Mouse (Mus musculus): ENCODE data around the gene Lrrfip1. TPM values are rescaled to one million over a fixed set of nuclear protein-coding genes. Genes with fewer than 3 reads are reported as not detected.

The Lrrfip1 gene
- polyA plus RNA-seq, 1 experiment from 2014 or later, result 27.6 TPM

DNA sequence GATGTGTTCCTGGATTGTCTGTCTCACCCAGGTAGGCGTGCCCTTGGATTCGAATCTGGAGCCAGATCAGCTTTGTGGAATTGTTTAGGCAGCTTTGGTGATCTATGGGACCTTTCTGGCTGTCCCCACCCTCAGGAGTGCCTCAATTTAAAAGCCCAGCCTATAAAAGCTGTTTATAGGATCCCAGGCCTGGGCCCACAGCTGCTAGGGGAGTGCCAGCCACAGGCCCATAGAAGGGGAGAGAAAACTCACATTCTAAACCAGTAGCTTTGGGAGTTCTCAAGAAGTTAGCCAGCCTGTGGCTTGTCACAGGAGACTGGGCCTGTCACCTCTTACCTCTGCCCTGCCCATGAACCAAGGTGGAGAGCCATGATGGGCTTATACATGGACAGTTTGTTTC is 65.5 kb downstream of the Lrrfip1 start:
- no peak overlapping the region for H3K27ac ChIP-seq
- ATAC-seq (ENCODE audit: low FRiP score, low read depth), result no peak
- no peaks in the 10 kb centered on the region for H3K27me3 ChIP-seq (replicated peaks)
- no peak overlapping the region for H3K4me3 ChIP-seq
- no peaks in the 10 kb centered on the region for H3K9me3 ChIP-seq
- H3K4me1 ChIP-seq, result peaks cover 9% of the 10 kb centered on the region
- H3K4me2 ChIP-seq (replicated peaks), result no peak overlapping the region
- H3K36me3 ChIP-seq, result no peaks in the 10 kb centered on the region
- no peak overlapping the region for H3K9ac ChIP-seq
- WGBS, result 94% methylated on average over 2 of the region's 2 CpGs

DNA sequence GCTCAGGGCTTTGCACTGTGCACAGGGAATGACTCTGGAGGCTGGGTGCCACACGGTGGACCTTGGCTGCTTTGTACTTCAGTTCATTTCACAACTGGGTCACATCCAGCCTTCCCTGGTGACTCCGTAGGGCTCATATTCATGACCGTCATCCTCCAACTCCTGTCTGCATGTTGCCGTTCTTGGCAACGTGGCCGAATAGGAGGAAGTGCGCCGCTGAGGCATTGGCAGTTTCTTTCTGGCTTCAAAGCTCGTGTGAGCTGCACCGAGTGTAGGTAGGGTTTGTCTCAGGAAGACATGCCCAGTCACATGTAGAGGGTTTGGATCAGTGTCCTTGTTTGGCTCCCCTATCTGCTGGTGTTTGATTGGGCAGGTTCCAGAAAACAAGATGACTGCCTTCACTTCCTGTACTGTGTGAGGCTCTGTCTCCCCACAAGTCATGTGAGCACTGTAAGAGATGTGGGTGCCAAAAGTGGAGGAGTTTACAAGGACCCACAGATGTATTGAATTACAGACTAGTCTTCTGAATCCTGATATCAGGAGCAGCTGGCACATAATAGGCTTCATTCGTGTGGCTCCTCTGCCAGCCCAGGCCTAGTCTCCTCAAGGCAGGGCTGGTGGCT is 66.5 kb downstream of the Lrrfip1 start:
- H3K9ac ChIP-seq, result no peak overlapping the region
- no peak for ATAC-seq (ENCODE audit: low FRiP score, low read depth)
- no peak overlapping the region for H3K27ac ChIP-seq
- no peaks in the 10 kb centered on the region for H3K9me3 ChIP-seq
- peaks cover 13% of the 10 kb centered on the region for H3K4me1 ChIP-seq
- WGBS, result 90% methylated on average over 11 of the region's 11 CpGs
- no peak overlapping the region for H3K4me2 ChIP-seq (replicated peaks)
- no peak overlapping the region for H3K4me3 ChIP-seq
- no peaks in the 10 kb centered on the region for H3K36me3 ChIP-seq
- H3K27me3 ChIP-seq (replicated peaks), result no peaks in the 10 kb centered on the region

DNA sequence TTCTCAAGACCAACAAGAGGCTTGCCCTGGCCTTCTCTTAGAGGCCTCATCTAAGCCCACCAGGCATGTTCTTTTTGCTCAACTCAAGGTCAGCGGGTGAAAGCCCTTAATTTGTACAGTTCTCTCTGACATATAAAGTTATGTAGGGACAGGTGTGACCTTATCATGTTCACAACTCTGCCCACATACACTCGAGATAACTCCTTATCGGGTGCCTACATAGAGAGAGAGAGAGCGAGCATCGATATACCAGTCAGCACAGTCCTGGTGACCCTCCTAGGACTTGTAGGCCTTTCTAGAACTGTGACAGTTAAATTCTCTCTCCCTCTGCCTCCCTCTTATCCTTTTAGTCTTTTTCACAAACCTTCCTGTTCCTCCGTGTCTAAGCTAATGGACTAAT is 67.5 kb downstream of the Lrrfip1 start:
- no peaks in the 10 kb centered on the region for H3K27me3 ChIP-seq (replicated peaks)
- ATAC-seq (ENCODE audit: low FRiP score, low read depth), result no peak
- 98% methylated on average over 6 of the region's 6 CpGs for WGBS
- no peak overlapping the region for H3K4me3 ChIP-seq
- no peaks in the 10 kb centered on the region for H3K36me3 ChIP-seq
- H3K9ac ChIP-seq, result no peak overlapping the region
- no peak overlapping the region for H3K27ac ChIP-seq
- H3K9me3 ChIP-seq, result no peaks in the 10 kb centered on the region
- peaks cover 13% of the 10 kb centered on the region for H3K4me1 ChIP-seq
- H3K4me2 ChIP-seq (replicated peaks), result no peak overlapping the region

DNA sequence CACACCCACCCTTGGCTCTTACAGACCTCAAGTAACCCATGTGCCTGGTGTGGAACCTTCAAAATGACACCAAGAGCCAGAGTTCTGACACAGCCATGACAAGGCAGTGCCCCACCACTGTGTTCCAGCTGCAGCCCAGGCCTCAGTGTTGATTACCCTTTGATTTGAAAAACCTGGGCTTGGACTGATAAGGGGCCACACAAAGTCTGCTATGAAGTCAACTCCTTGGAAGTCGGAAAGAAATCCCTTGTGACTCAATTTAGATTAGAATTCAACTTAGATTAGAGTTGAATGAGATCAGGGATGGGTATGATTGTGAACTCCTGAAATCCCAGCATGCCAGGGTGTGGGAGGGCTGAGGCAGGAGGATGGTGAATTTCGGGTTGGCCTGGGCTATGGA is 68.1 kb downstream of the Lrrfip1 start:
- no peak for ATAC-seq (ENCODE audit: low FRiP score, low read depth)
- Histone ChIP-seq H3K36me3 (no peaks in the 10 kb centered on the region), H3K9me3 (no peaks in the 10 kb centered on the region), H3K9ac (no peak overlapping the region), H3K27ac (no peak overlapping the region), H3K4me2 (replicated peaks) (no peak overlapping the region), H3K27me3 (replicated peaks) (no peaks in the 10 kb centered on the region), H3K4me1 (peaks cover 13% of the 10 kb centered on the region), H3K4me3 (no peak overlapping the region)
- 87% methylated on average over 2 of the region's 2 CpGs for whole genome bisulfite sequencing

DNA sequence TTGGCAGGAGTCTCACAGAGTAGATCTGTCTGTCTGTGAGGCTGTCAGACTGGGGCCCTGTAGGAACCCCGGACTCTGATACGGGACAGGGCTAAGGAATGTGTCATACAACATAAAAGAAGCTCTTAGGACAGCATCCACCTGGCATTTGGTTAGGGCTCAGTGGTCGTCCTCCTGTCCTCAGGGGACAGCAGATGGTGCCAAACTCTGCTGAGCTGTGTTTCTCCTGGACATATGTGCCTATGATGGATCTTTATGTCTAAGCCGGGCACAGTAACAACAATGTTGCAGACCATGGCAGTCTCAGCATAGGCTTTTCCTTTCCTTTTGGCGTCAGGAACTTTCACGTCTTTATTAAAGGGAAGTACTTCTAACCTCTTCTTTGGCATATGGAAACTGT is 69.2 kb downstream of the Lrrfip1 start:
- Histone ChIP-seq H3K27me3 (replicated peaks) (no peaks in the 10 kb centered on the region), H3K36me3 (no peaks in the 10 kb centered on the region), H3K4me1 (peaks cover 4% of the 10 kb centered on the region), H3K9me3 (no peaks in the 10 kb centered on the region), H3K9ac (no peak overlapping the region), H3K27ac (no peak overlapping the region), H3K4me3 (no peak overlapping the region), H3K4me2 (replicated peaks) (no peak overlapping the region)
- no peak for ATAC-seq (ENCODE audit: low FRiP score, low read depth)
- 81% methylated on average over 6 of the region's 6 CpGs for WGBS

DNA sequence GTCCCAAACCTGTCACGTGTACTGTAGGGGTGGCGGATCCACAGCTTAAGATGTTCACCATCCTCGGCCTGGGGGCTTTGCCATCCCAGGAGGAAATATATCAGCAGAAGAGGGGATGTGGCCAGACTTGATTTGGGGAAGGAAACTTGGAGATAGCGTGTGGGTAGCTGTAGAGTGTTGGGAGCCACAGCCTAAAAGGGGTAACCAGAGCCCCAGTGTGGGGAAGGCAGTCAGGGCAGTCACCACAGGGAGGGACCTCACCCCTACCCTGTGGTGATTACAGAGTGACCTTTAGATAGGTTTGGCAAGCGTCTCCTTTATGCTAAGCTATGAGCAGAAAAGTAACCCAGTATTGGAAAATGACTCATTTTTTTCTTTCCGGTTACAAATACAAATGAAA is 71.0 kb downstream of the Lrrfip1 start:
- no peak overlapping the region for H3K27ac ChIP-seq
- H3K4me2 ChIP-seq (replicated peaks), result no peak overlapping the region
- H3K9ac ChIP-seq, result no peak overlapping the region
- peaks cover 4% of the 10 kb centered on the region for H3K4me1 ChIP-seq
- no peaks in the 10 kb centered on the region for H3K27me3 ChIP-seq (replicated peaks)
- H3K4me3 ChIP-seq, result no peak overlapping the region
- no peaks in the 10 kb centered on the region for H3K36me3 ChIP-seq
- ATAC-seq (ENCODE audit: low FRiP score, low read depth), result no peak
- 81% methylated on average over 6 of the region's 6 CpGs for WGBS
- no peaks in the 10 kb centered on the region for H3K9me3 ChIP-seq

DNA sequence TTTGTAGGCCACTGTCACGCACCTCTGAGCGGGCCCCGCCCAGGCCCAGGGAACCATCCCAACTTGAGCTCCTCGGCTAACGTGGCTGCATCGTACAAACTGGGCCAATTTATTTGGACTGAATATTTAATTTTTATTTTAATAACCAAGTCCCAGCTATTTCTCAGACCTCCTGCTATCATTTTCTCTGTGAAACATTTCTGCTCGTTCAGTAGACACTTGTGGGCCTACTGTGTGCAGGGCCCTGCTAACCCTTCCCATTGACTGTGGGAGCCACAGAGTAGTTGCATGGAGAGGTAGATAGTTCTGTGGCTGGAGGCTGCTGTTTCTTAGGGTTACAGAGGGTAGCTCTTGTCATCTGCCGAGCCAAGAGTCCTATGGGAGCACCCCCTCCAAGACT is 72.0 kb downstream of the Lrrfip1 start:
- WGBS, result 97% methylated on average over 8 of the region's 8 CpGs
- no peak overlapping the region for H3K9ac ChIP-seq

DNA sequence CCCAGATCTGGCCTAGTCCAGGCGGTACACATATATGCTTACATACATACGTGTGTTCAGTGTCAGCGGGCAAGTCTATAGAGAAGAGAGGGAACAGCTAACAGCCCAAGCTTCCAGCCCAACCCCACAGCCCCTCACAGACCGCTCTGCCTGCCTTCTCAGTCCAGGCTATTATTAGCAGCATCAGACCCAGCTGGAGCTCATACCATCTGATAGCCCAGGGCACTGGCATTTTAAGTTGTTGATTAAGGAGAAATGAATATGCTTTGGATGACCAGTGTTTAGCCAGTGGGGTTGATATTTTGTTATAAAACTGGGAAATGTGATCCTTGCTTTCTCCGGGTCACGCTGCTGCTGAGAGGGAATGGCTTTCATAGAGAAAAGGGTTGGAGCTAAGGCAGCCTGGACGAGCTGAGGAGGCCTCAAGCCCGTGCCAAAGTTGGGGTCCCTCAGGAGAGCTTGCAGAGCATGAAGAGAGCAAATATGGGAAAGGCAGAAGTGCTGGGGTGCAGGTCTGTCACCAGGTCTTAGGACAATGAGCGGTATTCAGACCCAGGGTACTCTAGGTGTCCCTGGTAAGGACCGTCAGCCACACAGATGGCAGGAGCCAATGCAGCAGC is 73.2 kb downstream of the Lrrfip1 start:
- no peak for ATAC-seq (ENCODE audit: low FRiP score, low read depth)
- no peaks in the 10 kb centered on the region for H3K36me3 ChIP-seq
- H3K9ac ChIP-seq, result no peak overlapping the region
- no peak overlapping the region for H3K4me2 ChIP-seq (replicated peaks)
- H3K4me1 ChIP-seq, result peaks cover 4% of the 10 kb centered on the region
- no peaks in the 10 kb centered on the region for H3K9me3 ChIP-seq
- no peak overlapping the region for H3K27ac ChIP-seq
- no peak overlapping the region for H3K4me3 ChIP-seq
- 83% methylated on average over 10 of the region's 10 CpGs for WGBS
- no peaks in the 10 kb centered on the region for H3K27me3 ChIP-seq (replicated peaks)

More for the DNA sequence above, 72.0 kb downstream of the Lrrfip1 start:
- H3K4me2 ChIP-seq (replicated peaks), result no peak overlapping the region
- ATAC-seq (ENCODE audit: low FRiP score, low read depth), result no peak
- peaks cover 4% of the 10 kb centered on the region for H3K4me1 ChIP-seq
- no peaks in the 10 kb centered on the region for H3K27me3 ChIP-seq (replicated peaks)
- H3K36me3 ChIP-seq, result no peaks in the 10 kb centered on the region
- H3K27ac ChIP-seq, result no peak overlapping the region
- no peaks in the 10 kb centered on the region for H3K9me3 ChIP-seq
- H3K4me3 ChIP-seq, result no peak overlapping the region

DNA sequence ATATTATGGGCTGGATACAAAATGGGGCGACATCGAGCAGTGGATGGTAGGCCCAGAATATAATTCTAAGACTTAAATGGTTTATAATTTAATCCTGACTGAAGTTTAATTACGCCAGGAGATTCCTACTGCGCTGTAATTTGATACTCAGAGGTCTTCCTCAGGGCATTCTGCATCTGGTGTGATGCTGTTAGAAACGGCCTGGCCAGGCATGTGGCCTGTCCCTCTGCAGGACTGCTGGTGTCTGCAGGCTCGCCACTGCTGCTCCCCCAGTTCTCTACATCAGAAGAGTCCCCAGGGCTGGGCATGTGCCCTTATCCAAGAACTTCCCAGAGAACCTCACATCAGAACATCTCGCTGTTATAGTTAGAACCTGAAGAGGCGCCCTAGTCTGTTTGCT is 78.4 kb downstream of the Lrrfip1 start:
- Histone ChIP-seq H3K9ac (no peak overlapping the region), H3K27ac (no peak overlapping the region), H3K27me3 (replicated peaks) (no peaks in the 10 kb centered on the region), H3K9me3 (no peaks in the 10 kb centered on the region), H3K4me3 (no peak overlapping the region), H3K4me1 (no peaks in the 10 kb centered on the region), H3K4me2 (replicated peaks) (no peak overlapping the region), H3K36me3 (no peaks in the 10 kb centered on the region)
- no peak for ATAC-seq (ENCODE audit: low FRiP score, low read depth)
- WGBS, result 57% methylated on average over 8 of the region's 8 CpGs

DNA sequence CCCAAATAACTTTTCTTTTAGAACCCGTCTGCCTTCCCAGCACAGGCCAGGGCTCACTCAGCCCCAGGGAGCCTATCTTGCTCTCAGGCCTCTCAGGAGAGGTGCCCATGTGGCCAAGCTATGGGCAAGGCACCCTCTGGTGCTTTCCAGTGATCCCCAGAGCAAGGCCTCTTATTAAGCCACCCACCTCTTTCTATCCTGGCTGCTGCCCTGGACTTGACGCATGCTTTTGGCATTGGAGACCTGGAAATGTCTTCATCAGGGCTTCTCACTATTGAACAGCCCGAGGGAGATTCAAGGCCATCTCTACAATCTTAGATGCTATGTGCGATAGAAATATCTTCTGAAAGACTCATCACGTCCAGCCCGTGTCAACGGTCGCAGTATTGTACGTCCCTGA is 78.9 kb downstream of the Lrrfip1 start:
- WGBS, result 91% methylated on average over 9 of the region's 9 CpGs
- no peak overlapping the region for H3K27ac ChIP-seq
- ATAC-seq (ENCODE audit: low FRiP score, low read depth), result no peak

DNA sequence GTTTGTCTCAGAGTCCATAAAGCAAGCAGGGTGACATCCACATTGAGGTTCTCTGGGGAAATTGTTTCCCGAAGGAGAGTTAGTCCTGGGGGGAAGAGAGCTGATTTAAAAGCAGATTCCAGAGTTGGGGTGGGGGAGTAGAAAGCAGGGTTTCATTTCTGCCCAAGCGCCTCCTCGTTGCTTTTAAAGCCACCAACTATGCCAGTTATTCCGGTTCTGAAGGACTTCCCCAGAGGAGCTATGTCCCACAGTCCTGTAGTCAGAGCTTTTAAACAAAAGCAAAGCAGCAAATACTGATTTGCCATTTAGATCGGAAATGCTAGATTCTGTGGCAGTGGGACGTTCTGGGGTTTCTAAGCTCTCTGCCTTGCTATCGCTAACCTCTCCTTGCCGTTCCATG is 79.4 kb downstream of the Lrrfip1 start:
- H3K27me3 ChIP-seq (replicated peaks), result no peaks in the 10 kb centered on the region
- no peak overlapping the region for H3K4me2 ChIP-seq (replicated peaks)
- H3K36me3 ChIP-seq, result no peaks in the 10 kb centered on the region
- no peak overlapping the region for H3K27ac ChIP-seq
- H3K9ac ChIP-seq, result no peak overlapping the region
- WGBS, result 87% methylated on average over 8 of the region's 8 CpGs
- H3K9me3 ChIP-seq, result no peaks in the 10 kb centered on the region
- H3K4me3 ChIP-seq, result no peak overlapping the region
- H3K4me1 ChIP-seq, result no peaks in the 10 kb centered on the region
- no peak for ATAC-seq (ENCODE audit: low FRiP score, low read depth)

More for the DNA sequence above, 78.9 kb downstream of the Lrrfip1 start:
- Histone ChIP-seq H3K27me3 (replicated peaks) (no peaks in the 10 kb centered on the region), H3K9me3 (no peaks in the 10 kb centered on the region), H3K4me3 (no peak overlapping the region), H3K4me1 (no peaks in the 10 kb centered on the region), H3K9ac (no peak overlapping the region), H3K36me3 (no peaks in the 10 kb centered on the region), H3K4me2 (replicated peaks) (no peak overlapping the region)

DNA sequence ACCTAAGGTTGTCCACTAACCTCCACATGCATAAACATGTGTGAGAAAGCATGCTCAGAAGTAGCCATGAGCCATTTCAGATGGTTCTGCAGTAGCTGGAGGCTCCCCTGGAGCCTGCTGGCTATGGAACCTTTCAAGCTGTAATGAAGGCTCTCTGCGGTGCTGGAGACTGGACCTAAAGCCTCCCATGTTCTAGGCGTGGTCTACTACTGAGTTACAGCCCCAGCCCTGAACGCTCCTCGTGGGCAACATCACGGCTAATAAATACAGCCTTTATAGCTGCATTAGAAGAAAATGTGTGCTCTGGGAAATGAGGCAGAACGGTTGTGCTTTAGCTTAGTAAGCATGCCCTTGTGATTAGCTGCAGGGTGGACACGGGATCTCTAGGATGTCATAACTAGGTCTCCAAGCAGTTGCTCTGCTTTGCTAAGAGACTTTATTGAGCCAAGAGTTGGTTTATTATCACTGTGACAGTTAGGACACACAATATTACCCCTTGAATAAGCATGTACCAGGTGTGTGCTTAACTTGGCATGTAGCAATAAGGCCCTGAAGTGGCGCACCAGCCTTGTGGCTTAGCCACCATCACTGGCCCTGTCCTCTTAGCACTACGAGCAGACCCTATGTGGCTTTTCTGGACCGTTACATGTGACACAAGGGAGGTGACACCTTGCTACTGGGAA is 81.3 kb downstream of the Lrrfip1 start:
- no peak overlapping the region for H3K4me2 ChIP-seq (replicated peaks)
- H3K36me3 ChIP-seq, result no peaks in the 10 kb centered on the region
- no peaks in the 10 kb centered on the region for H3K27me3 ChIP-seq (replicated peaks)
- H3K9ac ChIP-seq, result no peak overlapping the region
- H3K4me3 ChIP-seq, result no peak overlapping the region
- WGBS, result 62% methylated on average over 10 of the region's 10 CpGs
- H3K27ac ChIP-seq, result no peak overlapping the region
- ATAC-seq (ENCODE audit: low FRiP score, low read depth), result no peak
- no peaks in the 10 kb centered on the region for H3K9me3 ChIP-seq
- no peaks in the 10 kb centered on the region for H3K4me1 ChIP-seq

DNA sequence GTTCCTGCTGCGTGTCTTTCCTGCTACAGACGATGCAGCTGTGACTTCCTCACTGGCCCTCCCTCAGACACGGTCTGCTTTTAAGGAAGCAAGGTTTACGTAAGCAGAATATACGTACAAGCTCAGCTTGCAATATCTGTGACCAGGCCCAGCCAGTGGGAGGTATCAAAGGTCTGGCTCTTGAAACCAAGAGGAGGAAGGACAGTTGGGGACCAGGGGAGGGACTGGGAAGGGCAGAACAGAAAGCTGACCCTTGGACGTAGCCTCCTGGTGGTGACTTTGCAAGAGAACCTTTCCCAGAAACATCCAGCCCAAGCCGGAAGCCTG is 81.8 kb downstream of the Lrrfip1 start:
- Histone ChIP-seq H3K4me1 (no peaks in the 10 kb centered on the region), H3K36me3 (no peaks in the 10 kb centered on the region), H3K4me2 (replicated peaks) (no peak overlapping the region), H3K27me3 (replicated peaks) (no peaks in the 10 kb centered on the region), H3K27ac (no peak overlapping the region), H3K9ac (no peak overlapping the region), H3K9me3 (no peaks in the 10 kb centered on the region), H3K4me3 (no peak overlapping the region)
- ATAC-seq (ENCODE audit: low FRiP score, low read depth), result no peak
- WGBS, result 83% methylated on average over 7 of the region's 7 CpGs

Measured in neural tube, embryonic 12.5 days (tissue).